Mouse (Mus musculus) liver, postnatal 0 days (tissue): ENCODE measurements around the gene Hes3.

Experiments used
- CTCF ChIP-seq: sonication (generic); IDR thresholded peaks from 2 replicates; pipeline ENCODE4 v1.5.1; 2016; ENCODE audit warnings: antibody characterized with exemption, low read depth
- EP300 ChIP-seq: IDR thresholded peaks from 2 replicates; pipeline ENCODE4 v1.6.1; 2016; ENCODE audit warnings: antibody characterized with exemption, low read depth, mild to moderate bottlenecking

- TF ChIP-seq CTCF (no peak), EP300 (no peak)
Measured at GRCm38 (mm10) chr4:152295916-152296315, 4.5 kb upstream of the Hes3 start.
